Mouse (Mus musculus): ENCODE measurements around the gene Pkm. TPM values are rescaled to one million over a fixed set of nuclear protein-coding genes. Genes with fewer than 3 reads are reported as not detected.
A peak's percentile ranks its signal among the peaks of the same experiment; 100 is the strongest.

Gene Pkm
- polyA plus RNA-seq, 1 experiment from 2014 or later = 647 TPM

GRCm38 (mm10) chr9:59639936-59640335 is 16.2 kb upstream of the Pkm start:
- TF ChIP-seq CTCF (IDR thresholded peaks at IDR 0.05; ENCODE audit: low read depth) = no peak
- Histone ChIP-seq H3K4me1 (replicated peaks; ENCODE audit: insufficient read depth, low read length) (no peaks in the 10 kb centered on the region), H3K27me3 (ENCODE audit: insufficient read depth, low read length) (no peaks in the 10 kb centered on the region), H3K27ac (no peak overlapping the region), H3K9ac (ENCODE audit: low read depth, low read length) (no peak overlapping the region), H3K9me3 (replicated peaks; ENCODE audit: low read length) (no peaks in the 10 kb centered on the region), H3K36me3 (ENCODE audit: insufficient read depth, low read length) (peaks cover 21% of the 10 kb centered on the region), H3K4me2 (ENCODE audit: low read length) (no peak overlapping the region), H3K4me3 (replicated peaks; ENCODE audit: low read depth, low read length) (no peak overlapping the region)
- ATAC-seq (replicated peaks; ENCODE audit: low FRiP score, low read depth) (no peak), DNase-seq (ENCODE audit: low spot score) (no peak)
- 89% methylated on average over 4 of the region's 4 CpGs for WGBS

- no peak for TF ChIP-seq CTCF (IDR thresholded peaks at IDR 0.05; ENCODE audit: low read depth)
- Histone ChIP-seq H3K4me3 (replicated peaks; ENCODE audit: low read depth, low read length) (no peak overlapping the region), H3K36me3 (ENCODE audit: insufficient read depth, low read length) (peaks cover 21% of the 10 kb centered on the region), H3K27ac (no peak overlapping the region), H3K4me2 (ENCODE audit: low read length) (no peak overlapping the region), H3K9ac (ENCODE audit: low read depth, low read length) (no peak overlapping the region), H3K9me3 (replicated peaks; ENCODE audit: low read length) (no peaks in the 10 kb centered on the region), H3K4me1 (replicated peaks; ENCODE audit: insufficient read depth, low read length) (no peaks in the 10 kb centered on the region), H3K27me3 (ENCODE audit: insufficient read depth, low read length) (no peaks in the 10 kb centered on the region)
- DNase-seq (ENCODE audit: low spot score) (no peak), ATAC-seq (replicated peaks; ENCODE audit: low FRiP score, low read depth) (no peak)
- 68% methylated on average over 2 of the region's 2 CpGs for WGBS
Observed at GRCm38 (mm10) chr9:59641320-59641719, 14.8 kb upstream of the Pkm start.

GRCm38 (mm10) chr9:59649911-59650310 is 6.3 kb upstream of the Pkm start:
- WGBS = 98% methylated on average over 4 of the region's 4 CpGs
- Histone ChIP-seq H3K27me3 (ENCODE audit: insufficient read depth, low read length) (no peaks in the 10 kb centered on the region), H3K4me1 (replicated peaks; ENCODE audit: insufficient read depth, low read length) (no peaks in the 10 kb centered on the region), H3K9me3 (replicated peaks; ENCODE audit: low read length) (no peaks in the 10 kb centered on the region), H3K4me3 (replicated peaks; ENCODE audit: low read depth, low read length) (no peak overlapping the region), H3K4me2 (ENCODE audit: low read length) (no peak overlapping the region), H3K27ac (no peak overlapping the region), H3K36me3 (ENCODE audit: insufficient read depth, low read length) (peaks cover 15% of the 10 kb centered on the region), H3K9ac (ENCODE audit: low read depth, low read length) (no peak overlapping the region)
- no peak for TF ChIP-seq CTCF (IDR thresholded peaks at IDR 0.05; ENCODE audit: low read depth)
- DNase-seq (ENCODE audit: low spot score) (no peak), ATAC-seq (replicated peaks; ENCODE audit: low FRiP score, low read depth) (no peak)

- no peak for TF ChIP-seq CTCF (IDR thresholded peaks at IDR 0.05; ENCODE audit: low read depth)
- no peak overlapping the region for H3K9ac ChIP-seq (ENCODE audit: low read depth, low read length)
- WGBS = 28% methylated on average over 3 of the region's 3 CpGs
- no peak overlapping the region for H3K27ac ChIP-seq
- H3K4me1 ChIP-seq (replicated peaks; ENCODE audit: insufficient read depth, low read length) = peaks cover 7% of the 10 kb centered on the region
- no peak overlapping the region for H3K4me3 ChIP-seq (replicated peaks; ENCODE audit: low read depth, low read length)
- no peaks in the 10 kb centered on the region for H3K9me3 ChIP-seq (replicated peaks; ENCODE audit: low read length)
- H3K36me3 ChIP-seq (ENCODE audit: insufficient read depth, low read length) = peaks cover 14% of the 10 kb centered on the region
- ATAC-seq (replicated peaks; ENCODE audit: low FRiP score, low read depth) (no peak), DNase-seq (ENCODE audit: low spot score) (no peak)
- no peak overlapping the region for H3K4me2 ChIP-seq (ENCODE audit: low read length)
- no peaks in the 10 kb centered on the region for H3K27me3 ChIP-seq (ENCODE audit: insufficient read depth, low read length)
Observed at GRCm38 (mm10) chr9:59653371-59653770, 2.8 kb upstream of the Pkm start.

- Histone ChIP-seq H3K4me3 (replicated peaks; ENCODE audit: low read depth, low read length) (no peak overlapping the region), H3K4me1 (replicated peaks; ENCODE audit: insufficient read depth, low read length) (peaks cover 16% of the 10 kb centered on the region), H3K27me3 (ENCODE audit: insufficient read depth, low read length) (no peaks in the 10 kb centered on the region), H3K4me2 (ENCODE audit: low read length) (no peak overlapping the region), H3K9ac (ENCODE audit: low read depth, low read length) (no peak overlapping the region), H3K36me3 (ENCODE audit: insufficient read depth, low read length) (peaks cover 8% of the 10 kb centered on the region; the same call in 1 of the 2 replicates), H3K9me3 (replicated peaks; ENCODE audit: low read length) (no peaks in the 10 kb centered on the region), H3K27ac (no peak overlapping the region)
- ATAC-seq (replicated peaks; ENCODE audit: low FRiP score, low read depth) (no peak), DNase-seq (ENCODE audit: low spot score) (no peak)
- 93% methylated on average over 2 of the region's 2 CpGs for WGBS
- no peak for TF ChIP-seq CTCF (IDR thresholded peaks at IDR 0.05; ENCODE audit: low read depth)
Observed at GRCm38 (mm10) chr9:59654450-59654983, 1.7 kb upstream of the Pkm start.

- peak overlapping the region; percentile 94 for H3K27ac ChIP-seq
- no peaks in the 10 kb centered on the region for H3K27me3 ChIP-seq (ENCODE audit: insufficient read depth, low read length)
- DNase-seq (ENCODE audit: low spot score) = peak; percentile 82
- H3K4me1 ChIP-seq (replicated peaks; ENCODE audit: insufficient read depth, low read length) = peaks cover 38% of the 10 kb centered on the region
- H3K36me3 ChIP-seq (ENCODE audit: insufficient read depth, low read length) = 0 out of 2 replicates have a peak, but pooled peaks cover 4% of the 10 kb centered on the region
- no peaks in the 10 kb centered on the region for H3K9me3 ChIP-seq (replicated peaks; ENCODE audit: low read length)
- H3K9ac ChIP-seq (ENCODE audit: low read depth, low read length) = peak overlapping the region; percentile 74
- peak overlapping the region; percentile 76 for H3K4me3 ChIP-seq (replicated peaks; ENCODE audit: low read depth, low read length)
- peak overlapping the region; percentile 70 for H3K4me2 ChIP-seq (ENCODE audit: low read length)
- WGBS = under 1% methylated on average over 65 of the region's 65 CpGs
- peak; percentile 22 for ATAC-seq (replicated peaks; ENCODE audit: low FRiP score, low read depth)
- TF ChIP-seq CTCF (IDR thresholded peaks at IDR 0.05; ENCODE audit: low read depth) = peak; percentile 58
Observed at GRCm38 (mm10) chr9:59656635-59657617, 758 bp downstream of the Pkm start.

All from kidney, postnatal 0 days (tissue).